Mouse (Mus musculus): ENCODE results near the gene Dcst1.

DNA sequence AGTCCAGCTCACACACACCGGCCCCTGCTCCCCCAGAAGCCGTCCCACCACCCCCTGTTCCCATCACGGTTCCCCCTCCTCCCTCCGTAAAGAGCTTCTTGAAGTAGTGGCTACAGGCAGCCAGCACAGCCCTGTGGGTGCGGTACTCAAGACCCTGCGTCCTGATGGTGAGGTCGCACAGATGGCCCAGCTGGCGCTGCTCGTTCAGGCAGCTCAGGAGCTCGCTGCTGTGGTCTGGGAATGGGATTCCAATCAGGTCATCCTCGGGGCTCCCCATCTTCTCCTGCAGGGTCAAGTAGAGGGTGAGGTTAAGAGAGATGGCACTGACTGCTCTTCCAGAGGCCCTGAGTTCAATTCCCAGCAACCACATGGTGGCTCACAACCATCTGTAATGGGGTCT, 16.2 kb upstream of the Dcst1 start:
- TF ChIP-seq EP300 (IDR thresholded peaks at IDR 0.05; ENCODE audit: low read depth) (no peak), CTCF (IDR thresholded peaks at IDR 0.05; ENCODE audit: low read depth) (no peak)

Measured in heart, postnatal 0 days (tissue).